Mouse (Mus musculus) midbrain, embryonic 15.5 days (tissue): ENCODE data around the gene Ccnl1. TPM values are rescaled to one million over a fixed set of nuclear protein-coding genes. Genes with fewer than 3 reads are reported as not detected.

Experiments
- ATAC-seq: fragments of 200-750 bp; cut with Nextera tagmentation; replicated peaks from 2 replicates; pipeline ENCODE4 v1.8.0; 2017; ENCODE audit warnings: moderate TSS enrichment
- H3K27ac ChIP-seq: fragments of 300-500 bp; sonication (generic); 2 replicates; pipeline ENCODE4 v1.5.1; 2015; ENCODE audit warnings: mild to moderate bottlenecking, inconsistent platforms
- H3K27me3 ChIP-seq: fragments of 300-500 bp; sonication (generic); replicated peaks from 2 replicates; pipeline ENCODE4 v1.6.1; 2015; ENCODE audit warnings: inconsistent platforms
- H3K36me3 ChIP-seq: fragments of 300-500 bp; sonication (generic); replicated peaks from 2 replicates; pipeline ENCODE4 v1.6.1; 2015; ENCODE audit warnings: inconsistent platforms
- H3K4me1 ChIP-seq: fragments of 300-500 bp; sonication (generic); 2 replicates; pipeline ENCODE4 v1.6.1; 2015; ENCODE audit warnings: inconsistent platforms
- H3K4me2 ChIP-seq: fragments of 300-500 bp; sonication (generic); 2 replicates; pipeline ENCODE4 v1.6.1; 2015; ENCODE audit warnings: inconsistent platforms, mild to moderate bottlenecking, moderate library complexity
- H3K4me3 ChIP-seq: fragments of 300-500 bp; sonication (generic); 2 replicates; pipeline ENCODE4 v1.5.1; 2015; ENCODE audit warnings: mild to moderate bottlenecking, inconsistent platforms
- H3K9ac ChIP-seq: fragments of 300-500 bp; sonication (generic); 2 replicates; pipeline ENCODE4 v1.6.1; 2015; ENCODE audit warnings: mild to moderate bottlenecking, inconsistent platforms
- H3K9me3 ChIP-seq: fragments of 300-500 bp; sonication (generic); 2 replicates; pipeline ENCODE4 v1.6.1; 2016; ENCODE audit warnings: inconsistent platforms
- WGBS: fragments of 180-500 bp; shearing (Covaris S2); methylation state at CpG from one replicate; pipeline ENCODE4 v1.1.7; 2015; ENCODE audit warnings: mixed read lengths; 5-methylcytosine and 5-hydroxymethylcytosine counted together
- polyA plus RNA-seq: library from polyadenylated mRNA; unstranded; fragments of >200 nt; fragmentation: Nextera tagmentation; extraction: Ambion mirVana; gene quantifications from 2 replicates; pipeline ENCODE4 v1.2.1, GENCODE M21; 2015

Gene Ccnl1
- 68.6 and 69.9 TPM in 2 replicates for polyA plus RNA-seq

DNA sequence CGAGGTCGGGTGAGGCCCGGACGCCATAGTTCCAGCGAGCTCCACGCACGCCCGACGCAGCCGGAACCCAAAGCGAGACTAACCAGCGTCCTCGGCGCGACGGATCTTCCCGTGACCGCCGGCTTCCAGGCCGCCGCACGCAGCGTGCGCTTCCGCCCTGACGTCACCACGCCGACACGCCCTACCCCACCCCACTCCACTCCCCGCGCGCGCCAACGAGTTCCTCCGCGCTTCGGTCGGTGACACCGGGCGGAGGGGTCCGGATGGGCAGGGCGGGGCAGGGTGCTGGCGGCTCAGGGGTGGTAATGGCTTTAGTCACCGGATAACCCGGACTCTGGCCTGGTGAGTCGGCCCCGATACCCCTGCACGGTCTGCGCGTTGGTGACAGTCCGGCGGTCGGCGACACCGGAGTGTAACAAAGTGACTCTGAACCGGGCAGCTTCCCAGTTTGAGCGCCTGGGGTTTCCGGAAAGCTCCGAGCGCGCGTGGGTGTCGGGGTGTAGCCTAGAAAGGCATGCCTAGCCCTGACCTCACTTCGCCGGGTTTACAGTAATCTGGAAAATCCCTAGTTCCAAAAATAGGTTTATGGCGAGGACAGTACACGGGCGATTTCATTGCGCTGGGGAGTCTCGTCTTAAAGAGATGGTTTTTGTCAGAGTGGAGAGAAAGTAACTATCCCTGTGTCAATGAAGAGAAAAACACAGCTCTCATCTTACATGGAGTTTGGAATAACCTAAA lies at the start of gene Ccnl1:
Gene Ccnl1 (minus strand): TSS at position 148 of the 738 bp plus-strand sequence.
- peak; percentile 98 for ATAC-seq
- under 1% methylated on average over 66 of the region's 70 CpGs for WGBS
- H3K36me3 ChIP-seq: 0 out of 2 replicates have a peak, but pooled peaks cover 9% of the 10 kb centered on the region
- H3K4me1 ChIP-seq: peaks cover 42% of the 10 kb centered on the region
- peak within 1 kb of the TSS; percentile 99 for H3K27ac ChIP-seq
- H3K9me3 ChIP-seq: no peaks in the 10 kb centered on the region
- H3K9ac ChIP-seq: peak within 1 kb of the TSS; percentile 98
- peak within 1 kb of the TSS; percentile 65 for H3K4me2 ChIP-seq
- H3K27me3 ChIP-seq: no peaks in the 10 kb centered on the region
- peak within 1 kb of the TSS; percentile 94 for H3K4me3 ChIP-seq

DNA sequence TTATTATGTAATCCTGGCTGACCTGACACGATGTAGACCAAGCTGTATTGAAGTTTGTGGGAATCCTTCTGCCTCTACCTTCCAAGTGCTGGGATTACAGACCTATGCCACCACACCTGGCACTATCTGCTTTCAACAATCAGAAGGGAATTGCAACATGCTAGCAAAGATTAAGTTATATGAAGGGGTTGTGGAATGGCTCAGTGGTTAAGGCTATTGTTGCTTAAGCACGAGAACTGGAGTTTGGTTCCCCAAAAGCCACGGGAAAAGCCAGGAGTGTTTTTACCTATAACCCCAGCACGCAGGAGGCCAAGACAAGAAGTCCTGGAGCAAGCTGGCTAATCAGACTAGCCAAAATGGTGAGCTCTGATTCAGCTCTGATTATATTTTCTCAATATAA lies 46.9 kb upstream of the Ccnl1 start:
- Histone ChIP-seq H3K27ac (no peak overlapping the region), H3K36me3 (no peaks in the 10 kb centered on the region), H3K4me1 (no peaks in the 10 kb centered on the region), H3K27me3 (no peaks in the 10 kb centered on the region), H3K4me2 (no peak overlapping the region), H3K9me3 (no peaks in the 10 kb centered on the region), H3K9ac (no peak overlapping the region), H3K4me3 (no peak overlapping the region)
- 83% methylated on average over 4 of the region's 4 CpGs for WGBS
- no peak for ATAC-seq

DNA sequence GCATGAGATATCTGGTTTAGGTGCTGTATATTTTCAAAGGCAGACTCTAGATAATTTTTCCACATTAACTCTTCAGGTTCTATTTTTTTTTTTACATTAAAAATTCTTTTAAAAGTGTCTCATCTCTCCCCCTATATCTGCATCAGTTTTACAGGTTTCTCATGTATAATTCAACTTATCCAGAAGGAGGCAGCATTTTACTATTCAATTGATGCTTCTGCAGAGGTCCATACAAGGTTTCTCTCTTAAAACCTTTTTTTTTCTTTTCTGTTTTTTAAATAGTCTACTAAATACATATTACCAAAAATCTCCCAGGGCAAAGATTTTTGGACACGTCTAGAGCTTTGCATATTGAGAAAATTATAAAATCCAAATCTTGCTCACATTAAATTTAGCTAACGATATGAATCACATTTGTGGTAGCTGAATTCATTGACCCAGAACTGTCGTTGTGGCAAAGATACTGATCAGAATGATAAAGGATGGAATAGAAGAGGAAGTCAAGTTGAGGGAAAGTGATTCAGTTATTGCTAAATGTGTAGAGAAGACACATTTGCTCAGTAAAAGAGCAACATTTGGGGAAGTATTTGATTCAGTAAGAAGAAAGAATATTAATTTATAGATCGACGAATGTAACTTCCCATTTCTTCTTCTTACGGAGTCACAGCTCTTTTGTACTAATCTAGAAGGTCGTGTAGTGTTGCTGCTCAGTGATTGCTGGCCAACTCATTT lies 46.3 kb upstream of the Ccnl1 start:
- WGBS: 66% methylated on average over 7 of the region's 7 CpGs
- 0 out of 2 replicates have a peak, but pooled peaks have one; percentile 39 for ATAC-seq
- Histone ChIP-seq H3K9ac (no peak overlapping the region), H3K4me1 (no peaks in the 10 kb centered on the region), H3K9me3 (no peaks in the 10 kb centered on the region), H3K36me3 (no peaks in the 10 kb centered on the region), H3K27ac (no peak overlapping the region), H3K4me3 (no peak overlapping the region), H3K4me2 (no peak overlapping the region), H3K27me3 (no peaks in the 10 kb centered on the region)

- H3K9me3 ChIP-seq: no peaks in the 10 kb centered on the region
- no peaks in the 10 kb centered on the region for H3K27me3 ChIP-seq
- no peak overlapping the region for H3K9ac ChIP-seq
- H3K36me3 ChIP-seq: no peaks in the 10 kb centered on the region
- ATAC-seq: no peak
- WGBS: 85% methylated on average over 2 of the region's 2 CpGs
- H3K4me1 ChIP-seq: no peaks in the 10 kb centered on the region
- no peak overlapping the region for H3K4me3 ChIP-seq
- no peak overlapping the region for H3K27ac ChIP-seq
- H3K4me2 ChIP-seq: no peak overlapping the region
These were observed 42.4 kb upstream of the Ccnl1 start for GRCm38 (mm10) chr3:66000400-66000799.

GRCm38 (mm10) chr3:65997360-65998008 lies 39.4 kb upstream of the Ccnl1 start:
- H3K9me3 ChIP-seq: no peaks in the 10 kb centered on the region
- no peaks in the 10 kb centered on the region for H3K4me1 ChIP-seq
- H3K36me3 ChIP-seq: no peaks in the 10 kb centered on the region
- no peak overlapping the region for H3K27ac ChIP-seq
- no peak overlapping the region for H3K4me3 ChIP-seq
- H3K4me2 ChIP-seq: no peak overlapping the region
- H3K27me3 ChIP-seq: no peaks in the 10 kb centered on the region
- 73% methylated on average over 7 of the region's 7 CpGs for WGBS
- ATAC-seq: no peak
- H3K9ac ChIP-seq: no peak overlapping the region

DNA sequence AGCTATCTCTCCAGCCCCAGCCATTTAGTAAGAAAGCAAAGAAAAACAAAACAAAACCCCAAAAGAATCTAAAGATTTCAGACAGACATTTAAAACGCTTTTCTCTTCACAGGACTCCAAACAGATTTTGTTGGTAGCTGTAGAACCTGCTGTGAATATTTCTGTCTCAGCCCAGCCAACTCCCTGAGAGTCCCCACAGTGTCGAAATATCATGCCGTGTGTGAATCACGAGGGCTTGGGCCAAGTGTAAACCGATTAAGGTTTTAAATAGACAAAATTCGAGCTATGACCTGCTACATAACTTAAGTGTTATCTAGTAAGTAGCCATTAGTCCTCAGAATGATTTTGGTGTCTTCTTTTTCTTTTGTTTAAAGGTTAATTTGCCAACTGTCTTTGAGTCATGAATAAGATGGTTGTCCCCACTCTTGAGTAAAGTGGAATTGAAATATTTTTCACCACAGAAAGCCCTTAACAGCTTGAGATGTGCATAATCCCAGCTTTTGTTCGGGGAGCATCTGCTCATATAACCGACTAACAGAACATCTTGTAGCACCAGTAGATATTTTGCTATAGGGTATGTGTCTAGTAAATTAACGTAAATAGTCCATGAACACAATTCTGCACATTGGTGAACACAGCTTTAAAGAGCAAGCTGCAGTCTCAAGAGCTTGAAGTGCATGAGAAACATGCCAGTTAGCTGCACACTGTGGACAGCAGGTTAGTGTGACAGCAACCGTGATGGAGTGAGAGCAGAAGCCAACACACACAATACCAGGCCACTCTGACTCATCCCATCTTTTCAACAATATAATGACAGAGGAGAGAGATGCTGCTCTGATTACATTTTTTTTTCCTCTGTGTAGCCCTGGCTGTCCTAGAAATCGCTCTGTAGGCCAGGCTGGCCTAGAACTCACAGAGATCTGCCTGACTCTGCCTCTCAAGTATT lies 34.6 kb upstream of the Ccnl1 start:
- ATAC-seq: no peak
- WGBS: 76% methylated on average over 11 of the region's 11 CpGs
- H3K4me1 ChIP-seq: no peaks in the 10 kb centered on the region
- no peaks in the 10 kb centered on the region for H3K27me3 ChIP-seq
- no peaks in the 10 kb centered on the region for H3K9me3 ChIP-seq
- H3K4me2 ChIP-seq: no peak overlapping the region
- no peaks in the 10 kb centered on the region for H3K36me3 ChIP-seq
- no peak overlapping the region for H3K9ac ChIP-seq
- H3K27ac ChIP-seq: no peak overlapping the region
- no peak overlapping the region for H3K4me3 ChIP-seq

- H3K9me3 ChIP-seq: no peaks in the 10 kb centered on the region
- no peak overlapping the region for H3K4me2 ChIP-seq
- no peak overlapping the region for H3K4me3 ChIP-seq
- no peaks in the 10 kb centered on the region for H3K36me3 ChIP-seq
- no peaks in the 10 kb centered on the region for H3K27me3 ChIP-seq
- 0 out of 2 replicates have a peak, but pooled peaks have one; percentile 42 for ATAC-seq
- no peaks in the 10 kb centered on the region for H3K4me1 ChIP-seq
- no peak overlapping the region for H3K9ac ChIP-seq
- WGBS: 21% methylated on average over 3 of the region's 3 CpGs
- H3K27ac ChIP-seq: no peak overlapping the region
These were observed 33.1 kb upstream of the Ccnl1 start for GRCm38 (mm10) chr3:65990957-65991646.

DNA sequence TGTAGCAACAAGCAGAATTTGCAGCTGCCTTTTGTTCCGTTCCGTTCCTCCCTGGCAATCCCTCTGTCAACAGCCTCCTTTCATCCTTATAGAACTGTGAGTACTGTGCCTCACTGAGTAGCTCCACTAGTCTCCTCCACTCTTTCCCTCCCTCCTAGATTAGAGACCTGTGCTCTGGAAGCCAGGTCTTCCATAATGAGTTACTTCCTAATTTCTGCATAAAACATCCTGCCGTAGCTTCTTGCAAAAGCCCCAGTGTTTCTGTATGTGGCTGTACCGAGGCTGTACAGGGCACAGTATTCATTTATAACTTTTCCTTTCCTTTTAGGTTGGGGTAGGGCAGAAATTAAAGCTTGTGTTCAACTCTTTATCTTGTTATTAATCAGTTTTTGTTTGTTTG lies 32.5 kb upstream of the Ccnl1 start:
- Histone ChIP-seq H3K27ac (no peak overlapping the region), H3K9ac (no peak overlapping the region), H3K9me3 (no peaks in the 10 kb centered on the region), H3K4me1 (no peaks in the 10 kb centered on the region), H3K27me3 (no peaks in the 10 kb centered on the region), H3K36me3 (no peaks in the 10 kb centered on the region), H3K4me3 (no peak overlapping the region), H3K4me2 (no peak overlapping the region)
- ATAC-seq: no peak
- WGBS: 72% methylated on average over 4 of the region's 4 CpGs

GRCm38 (mm10) chr3:65988711-65989495 lies 30.9 kb upstream of the Ccnl1 start:
- Histone ChIP-seq H3K36me3 (no peaks in the 10 kb centered on the region), H3K4me2 (no peak overlapping the region), H3K9me3 (no peaks in the 10 kb centered on the region), H3K4me3 (no peak overlapping the region), H3K27ac (no peak overlapping the region), H3K27me3 (no peaks in the 10 kb centered on the region), H3K9ac (no peak overlapping the region), H3K4me1 (no peaks in the 10 kb centered on the region)
- 86% methylated on average over 8 of the region's 8 CpGs for WGBS
- ATAC-seq: no peak

DNA sequence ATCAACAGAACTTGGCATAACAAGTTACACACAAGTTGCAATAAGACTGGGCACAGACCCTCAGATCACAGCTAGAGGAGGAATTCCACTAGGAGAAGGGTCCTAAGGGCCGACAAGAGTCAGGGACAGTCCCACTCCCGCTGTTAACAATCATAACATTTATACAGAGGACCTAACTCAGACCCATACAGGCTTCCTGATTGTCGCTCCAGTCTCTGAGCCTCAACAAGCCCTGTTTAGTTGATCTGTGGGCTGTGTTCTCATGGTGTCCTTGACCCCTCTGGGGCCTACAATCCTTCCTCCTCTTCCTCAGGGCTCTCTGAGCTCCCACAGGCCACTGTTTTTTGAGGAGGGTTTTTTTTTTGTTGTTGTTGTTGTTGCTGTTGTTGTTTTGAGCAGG lies 18.2 kb upstream of the Ccnl1 start:
- Histone ChIP-seq H3K27ac (no peak overlapping the region), H3K9me3 (no peaks in the 10 kb centered on the region), H3K4me3 (no peak overlapping the region), H3K4me2 (no peak overlapping the region), H3K36me3 (no peaks in the 10 kb centered on the region), H3K27me3 (no peaks in the 10 kb centered on the region), H3K4me1 (peaks cover 11% of the 10 kb centered on the region), H3K9ac (no peak overlapping the region)
- WGBS: 52% methylated on average over 3 of the region's 3 CpGs
- no peak for ATAC-seq
